Mouse (Mus musculus) liver, embryonic 14.5 days (tissue): ENCODE results near the gene Sult6b1.

Source experiments
- CTCF ChIP-seq: IDR thresholded peaks from 2 replicates; pipeline ENCODE4 v1.5.1; 2016; ENCODE audit warnings: antibody characterized with exemption, low read depth, control low read depth
- EP300 ChIP-seq: IDR thresholded peaks from 2 replicates; pipeline ENCODE4 v1.6.1; 2016; ENCODE audit warnings: antibody characterized with exemption, low read depth

DNA sequence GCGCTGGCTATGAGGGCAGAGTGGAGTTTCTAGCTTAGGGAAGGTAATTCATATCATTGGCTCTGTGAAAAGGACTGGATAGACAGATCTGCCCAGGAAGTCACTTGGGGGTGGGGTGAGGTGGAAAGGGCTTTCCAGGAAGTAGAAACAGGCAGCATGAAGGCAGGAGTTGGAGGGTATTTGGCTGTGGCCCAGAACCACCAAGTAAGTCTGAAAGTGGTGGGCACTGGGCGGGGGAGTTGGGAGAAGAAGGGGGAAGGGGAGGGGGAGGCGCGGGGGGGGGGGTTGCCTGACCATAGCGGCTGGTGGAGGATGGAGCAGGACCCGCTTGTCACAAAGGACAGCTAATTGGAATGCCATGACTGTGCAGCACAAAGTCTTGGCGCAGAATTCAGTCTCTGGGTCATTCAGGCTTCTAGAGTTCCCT is 24.9 kb downstream of the Sult6b1 start:
- no peak for TF ChIP-seq CTCF
- TF ChIP-seq EP300, result no peak
